Mouse (Mus musculus): Measurements from ENCODE around the gene Acacb.

DNA sequence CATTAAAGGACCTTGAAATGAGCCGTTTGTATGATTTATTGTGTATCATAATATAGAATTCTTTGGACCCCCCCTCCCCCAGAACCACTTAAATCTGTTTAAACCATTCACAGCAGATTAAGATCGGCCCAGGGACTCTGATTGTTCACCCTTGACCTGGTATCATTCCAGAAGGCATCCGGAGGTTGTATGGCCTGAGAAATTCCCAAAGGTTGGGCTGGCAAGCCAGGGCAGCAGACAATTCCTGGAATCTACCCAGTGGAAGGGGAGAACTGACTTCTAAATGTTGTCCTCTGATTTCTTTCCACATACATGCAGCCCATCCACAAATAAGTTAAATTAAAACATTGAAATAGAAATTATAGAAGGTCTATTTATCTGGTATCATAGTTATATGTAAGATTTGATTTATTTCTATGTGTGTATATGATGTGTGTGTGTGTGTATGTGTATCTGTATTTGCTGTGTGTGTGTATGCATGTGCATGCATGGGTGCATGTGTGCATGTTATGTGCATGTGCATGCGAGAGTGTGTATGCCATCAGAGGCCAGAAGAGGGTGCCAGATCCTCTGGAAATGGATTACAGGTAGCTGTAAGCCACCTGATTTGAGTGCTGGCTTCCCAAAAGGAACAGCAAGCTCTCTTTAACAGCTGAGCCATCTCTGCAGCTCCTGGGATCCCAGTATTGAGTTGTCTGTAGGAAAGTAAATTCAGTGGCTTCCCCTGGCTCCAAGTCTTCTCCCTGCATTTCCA is 31.8 kb downstream of the Acacb start:
- TF ChIP-seq GATA1 (IDR thresholded peaks at IDR 0.05; ENCODE audit: borderline replicate concordance, low read length) (no peak), FLI1 (IDR thresholded peaks at IDR 0.05; ENCODE audit: low read length) (no peak)
